Mouse (Mus musculus): ENCODE measurements around the gene Prps2. TPM values are rescaled to one million over a fixed set of nuclear protein-coding genes. Genes with fewer than 3 reads are reported as not detected.

The Prps2 gene
- total and polyA plus RNA-seq, 3 experiments = 43.9 to 74.3 (median 73.1) TPM

DNA sequence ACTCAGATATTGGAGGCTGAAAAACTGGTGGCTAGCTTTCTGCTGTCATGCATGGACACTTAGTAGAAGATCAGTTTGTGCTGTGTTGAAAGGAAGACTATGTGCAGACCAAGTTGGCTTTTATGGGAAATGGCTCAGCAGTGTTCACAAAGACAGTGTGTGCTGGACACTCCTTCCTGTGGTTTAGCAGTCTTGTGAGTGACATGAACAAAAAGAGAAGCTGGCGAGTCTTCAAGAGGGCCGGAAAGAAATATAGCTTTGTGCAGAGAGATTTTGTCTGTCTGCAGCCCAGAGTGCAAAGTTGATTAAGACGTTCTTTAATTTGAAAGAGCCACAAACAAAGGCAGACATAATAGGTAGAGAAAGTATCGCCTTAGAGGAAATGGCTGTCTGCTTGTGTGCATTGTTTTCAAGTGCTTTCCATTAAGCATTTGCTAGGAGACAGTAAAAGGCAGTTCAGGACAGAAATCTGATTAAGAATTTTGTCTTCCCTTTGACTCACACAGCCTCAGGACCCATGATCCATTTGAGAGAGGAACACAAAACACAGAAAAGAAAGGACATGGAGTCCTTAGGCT is 63.6 kb downstream of the Prps2 start:
- no peaks in the 10 kb centered on the region for H3K9me3 ChIP-seq (replicated peaks; ENCODE audit: low read length)
- in situ Hi-C loops (cut with MboI; ENCODE audit: low pct_ligation_motif_present, low pct_unique_long_range_greater_than_20kb, low sequenced_read_pairs) (no loop called here), dilution Hi-C loops (cut with MboI; ENCODE audit: extremely low pct_ligation_motif_present, extremely low pct_unique_long_range_greater_than_20kb, low sequenced_read_pairs) (no loop called here)
- peaks cover 2 to 18% of the 10 kb centered on the region in 2 experiments for H3K36me3 ChIP-seq (replicated peaks in 1 of 2; ENCODE audit: control insufficient read depth in 1 of 2, insufficient read depth in 1 of 2, low read length in 1 of 2)
- peaks cover 0 to 62% of the 10 kb centered on the region in 2 experiments; a peak in 2 of 4 replicates for H3K4me1 ChIP-seq (ENCODE audit: control insufficient read depth in 1 of 2, insufficient read depth in 2 of 2)
- H3K79me2 ChIP-seq (replicated peaks; ENCODE audit: control insufficient read depth, extremely low read depth, insufficient read depth, poor library complexity, severe bottlenecking) = peaks cover 16% of the 10 kb centered on the region
- DNase-seq (ENCODE audit: extremely low read depth) = no peak
- no peaks in the 10 kb centered on the region for H3K27me3 ChIP-seq (replicated peaks)
- H3K9ac ChIP-seq (ENCODE audit: insufficient read depth, low read depth) = peak overlapping the region; percentile 26; the same call in 1 of the 2 replicates
- no peak for TF ChIP-seq CHD2 (IDR thresholded peaks at IDR 0.05; ENCODE audit: low read length)
- TF ChIP-seq TBP (conservative IDR thresholded peaks at IDR 0.05; ENCODE audit: low read depth, low read length) = no peak
- TF ChIP-seq MEF2A (IDR thresholded peaks at IDR 0.05; ENCODE audit: borderline replicate concordance, low read depth, low read length) = no peak
- TF ChIP-seq PAX5 (IDR thresholded peaks at IDR 0.05; ENCODE audit: low read length) = no peak
- no peak for TF ChIP-seq ZMIZ1 (IDR thresholded peaks at IDR 0.05; ENCODE audit: low read depth, low read length)
- TF ChIP-seq RCOR1 (conservative IDR thresholded peaks at IDR 0.05; ENCODE audit: low read depth, low read length) = no peak
- TF ChIP-seq ZKSCAN1 (IDR thresholded peaks at IDR 0.05; ENCODE audit: borderline replicate concordance, low read depth, low read length) = no peak
- TF ChIP-seq ZNF384 (IDR thresholded peaks at IDR 0.05; ENCODE audit: low read depth, low read length) = no peak
- TF ChIP-seq BHLHE40 (IDR thresholded peaks at IDR 0.05; ENCODE audit: low read depth, low read length) = no peak
- H3K27ac ChIP-seq (ENCODE audit: insufficient read depth, low read depth) = no peak overlapping the region
- H3K4me3 ChIP-seq (replicated peaks in 1 of 3; ENCODE audit: low read depth in 2 of 3, low read length in 2 of 3, poor library complexity in 1 of 3) = no peak overlapping the region
- H3K4me2 ChIP-seq (ENCODE audit: insufficient read depth, low read depth, poor library complexity, severe bottlenecking) = peak overlapping the region; percentile 67; the same call in 1 of the 2 replicates

- peaks cover 2 to 22% of the 10 kb centered on the region in 2 experiments for H3K36me3 ChIP-seq (replicated peaks in 1 of 2; ENCODE audit: control insufficient read depth in 1 of 2, insufficient read depth in 1 of 2, low read length in 1 of 2)
- TF ChIP-seq E2F4 (IDR thresholded peaks at IDR 0.05; ENCODE audit: insufficient replicate concordance, low read depth, low read length) = no peak
- TF ChIP-seq IRF4 (IDR thresholded peaks at IDR 0.05; ENCODE audit: low read depth, low read length) = peak; percentile 82
- no peak for TF ChIP-seq MAZ (IDR thresholded peaks at IDR 0.05; ENCODE audit: low read depth, low read length)
- TF ChIP-seq NRF1 (IDR thresholded peaks at IDR 0.05; ENCODE audit: low read depth, low read length) = no peak
- no peak for TF ChIP-seq ZC3H11A (IDR thresholded peaks at IDR 0.05; ENCODE audit: low read depth, low read length)
- TF ChIP-seq ZMIZ1 (IDR thresholded peaks at IDR 0.05; ENCODE audit: low read depth, low read length) = no peak
- peak; percentile 76 for TF ChIP-seq EP300 (IDR thresholded peaks at IDR 0.05; ENCODE audit: low read length)
- TF ChIP-seq MXI1 (IDR thresholded peaks at IDR 0.05; ENCODE audit: low read depth, low read length) = no peak
- TF ChIP-seq UBTF (IDR thresholded peaks at IDR 0.05; ENCODE audit: low read depth, low read length) = no peak
- no peak for TF ChIP-seq POLR2AphosphoS2 (IDR thresholded peaks at IDR 0.05; ENCODE audit: low read depth, low read length)
- peak; percentile 49; the same call in 1 of the 2 replicates for TF ChIP-seq ELF1 (IDR thresholded peaks at IDR 0.05; ENCODE audit: low read depth, low read length)
- TF ChIP-seq MEF2A (IDR thresholded peaks at IDR 0.05; ENCODE audit: borderline replicate concordance, low read depth, low read length) = peak; percentile 45; the same call in 1 of the 2 replicates
- TF ChIP-seq ETS1 (conservative IDR thresholded peaks at IDR 0.05; ENCODE audit: low read depth, low read length) = peak; percentile 44; the same call in 1 of the 2 replicates
- peak; percentile 54; the same call in 1 of the 2 replicates for TF ChIP-seq BHLHE40 (IDR thresholded peaks at IDR 0.05; ENCODE audit: low read depth, low read length)
- TF ChIP-seq TCF12 (IDR thresholded peaks at IDR 0.05; ENCODE audit: low read depth, low read length) = peak; percentile 66
- no peak for TF ChIP-seq ZKSCAN1 (IDR thresholded peaks at IDR 0.05; ENCODE audit: borderline replicate concordance, low read depth, low read length)
- no peak for TF ChIP-seq MAX (IDR thresholded peaks at IDR 0.05; ENCODE audit: low read length)
- dilution Hi-C loops (cut with MboI; ENCODE audit: extremely low pct_ligation_motif_present, extremely low pct_unique_long_range_greater_than_20kb, low sequenced_read_pairs) (no loop called here), in situ Hi-C loops (cut with MboI; ENCODE audit: low pct_ligation_motif_present, low pct_unique_long_range_greater_than_20kb, low sequenced_read_pairs) (no loop called here)
- no peaks in the 10 kb centered on the region for H3K9me3 ChIP-seq (replicated peaks; ENCODE audit: low read length)
- H3K79me2 ChIP-seq (replicated peaks; ENCODE audit: control insufficient read depth, extremely low read depth, insufficient read depth, poor library complexity, severe bottlenecking) = peaks cover 11% of the 10 kb centered on the region
- peak overlapping the region; percentile 82 for H3K4me2 ChIP-seq (ENCODE audit: insufficient read depth, low read depth, poor library complexity, severe bottlenecking)
- no peaks in the 10 kb centered on the region for H3K27me3 ChIP-seq (replicated peaks)
- H3K4me3 ChIP-seq (replicated peaks in 1 of 3; ENCODE audit: low read depth in 2 of 3, low read length in 2 of 3, poor library complexity in 1 of 3) = no peak overlapping the region
- peak; percentile 45 for DNase-seq (ENCODE audit: extremely low read depth)
- peak overlapping the region; percentile 55 for H3K27ac ChIP-seq (ENCODE audit: insufficient read depth, low read depth)
- peaks cover 0 to 42% of the 10 kb centered on the region in 2 experiments; a peak in 2 of 4 replicates for H3K4me1 ChIP-seq (ENCODE audit: control insufficient read depth in 1 of 2, insufficient read depth in 2 of 2)
- H3K9ac ChIP-seq (ENCODE audit: insufficient read depth, low read depth) = no peak overlapping the region
Measured at GRCm38 (mm10) chrX:167315766-167316165, 66.8 kb downstream of the Prps2 start.

All from CH12.LX (cell line).